Mouse (Mus musculus) spleen, postnatal 14 days (tissue): ENCODE measurements around the gene AI837181.
"Not testable (repeated sequence)": the region's sequence is repeated elsewhere in the genome, so short reads cannot be mapped to it uniquely, and the experiment has no call there.

Experiments
- DNase-seq, 2 experiments: peaks; one replicate each; pipeline ENCODE4 v3.0.0; 2021 to 2022; ENCODE audit warnings: low spot score in 2 of 2

AI837181 gene

DNA sequence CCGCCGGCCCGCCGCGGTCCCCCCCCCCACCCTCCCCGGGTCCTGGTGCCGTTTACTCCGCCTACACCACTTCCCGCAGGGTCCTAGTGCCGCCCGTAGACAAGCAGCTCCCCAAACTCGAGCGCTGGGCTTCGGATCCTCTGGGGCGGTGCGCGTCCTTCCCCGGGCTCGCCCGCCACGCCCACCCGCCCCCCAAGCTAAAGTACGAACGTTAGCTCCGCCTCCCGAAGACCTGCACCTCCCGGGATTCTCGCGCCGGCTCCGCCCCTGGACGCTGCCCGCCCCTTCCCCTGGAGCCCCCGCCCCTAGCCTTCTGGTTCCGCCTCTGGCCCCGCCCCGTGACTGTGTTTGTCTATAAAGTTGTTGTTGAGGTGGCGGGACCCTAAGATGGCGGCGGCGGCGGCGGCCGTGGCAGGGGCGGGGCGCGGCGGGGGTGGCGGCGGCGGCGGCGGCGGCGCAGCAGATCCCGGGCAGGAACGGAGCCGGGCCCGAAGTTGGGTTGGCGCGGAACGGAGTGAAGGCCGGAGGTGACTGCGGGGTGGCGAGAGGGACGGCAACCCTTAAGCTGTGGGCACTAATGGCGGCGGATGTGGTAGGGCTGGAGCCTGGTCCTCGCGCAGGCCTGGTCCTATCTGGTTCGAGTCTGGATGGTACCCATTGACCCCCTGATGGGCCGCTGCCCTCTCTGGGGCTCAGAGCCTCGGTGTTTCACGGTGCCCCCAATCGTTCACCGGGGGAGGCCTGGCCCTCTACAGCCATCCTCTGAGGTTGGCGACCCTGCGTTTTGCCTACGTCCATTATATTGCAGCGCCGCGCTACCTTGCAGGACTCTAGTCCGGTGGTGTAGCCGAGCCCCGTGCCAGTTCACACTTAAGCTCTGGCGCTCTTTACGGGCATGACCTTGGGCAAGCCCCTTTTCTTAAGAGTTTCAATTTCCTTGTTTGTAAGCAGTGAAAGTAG, at the start of gene AI837181, which contains the start of gene Drap1:
TSS of gene AI837181 (plus strand) at position 363 of the 960 bp plus-strand sequence.
TSS of gene Drap1 (minus strand) at position 198 of the 960 bp plus-strand sequence.
- DNase-seq: peak; percentile 92 to 95

DNA sequence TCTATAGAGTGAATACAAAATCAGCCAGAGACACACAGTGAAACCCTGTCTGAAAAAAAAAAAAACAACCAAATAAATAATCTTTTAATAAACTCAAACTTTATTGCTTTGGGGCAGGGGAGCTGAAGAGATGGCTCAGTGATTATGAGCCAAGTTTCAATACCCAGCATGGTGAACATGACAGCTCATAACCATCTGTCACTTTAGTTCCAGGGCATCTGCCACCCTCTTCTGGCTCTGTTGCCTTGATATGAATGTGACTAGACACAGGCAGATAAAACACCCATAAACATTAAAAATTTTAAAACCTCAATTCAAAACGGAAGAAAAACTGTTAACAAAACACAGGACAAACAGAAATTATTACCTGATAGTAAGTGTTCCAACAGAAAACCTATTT, 47.5 kb upstream of the AI837181 start:
- DNase-seq: no peak

DNA sequence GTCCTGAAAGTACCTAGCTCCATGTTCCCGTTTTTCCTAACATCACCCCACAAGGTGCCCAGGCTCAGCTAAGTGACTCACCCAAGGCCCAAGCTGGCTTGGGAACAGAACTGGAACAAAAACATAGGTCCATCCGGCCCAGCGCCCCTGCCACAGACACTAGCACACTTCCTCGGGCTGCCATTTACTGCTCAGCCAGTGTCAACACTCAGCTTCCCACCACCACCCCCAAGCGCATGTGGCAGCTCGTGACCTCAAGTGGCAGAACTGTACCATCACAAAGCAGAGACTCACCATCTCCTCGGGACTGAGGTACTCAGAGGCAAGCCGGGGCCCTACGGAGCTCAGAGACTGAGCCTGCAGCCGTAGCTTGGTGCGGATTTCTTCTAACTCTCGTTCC, 41.6 kb upstream of the AI837181 start:
- DNase-seq: no peak

DNA sequence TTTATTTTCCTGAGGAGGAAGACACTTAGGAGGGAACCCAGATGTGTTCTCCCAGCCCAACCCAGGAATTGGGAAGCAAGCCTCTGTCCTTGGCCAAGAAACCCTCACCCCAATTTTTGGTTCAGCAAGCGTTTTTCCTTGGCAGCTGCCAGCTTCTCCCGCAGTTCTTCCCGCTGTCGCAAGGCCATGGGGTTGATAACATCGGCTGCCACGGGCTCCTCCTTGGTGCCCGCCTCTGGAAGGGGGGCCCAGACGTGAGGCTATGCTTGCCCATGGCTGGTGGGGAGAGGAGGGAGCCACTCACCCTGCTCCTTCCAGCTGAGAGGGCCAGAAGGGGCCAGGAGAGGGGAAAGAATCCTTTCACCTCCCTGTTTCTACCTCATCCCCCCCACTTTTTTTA, 40.2 kb upstream of the AI837181 start:
- DNase-seq: no peak

DNA sequence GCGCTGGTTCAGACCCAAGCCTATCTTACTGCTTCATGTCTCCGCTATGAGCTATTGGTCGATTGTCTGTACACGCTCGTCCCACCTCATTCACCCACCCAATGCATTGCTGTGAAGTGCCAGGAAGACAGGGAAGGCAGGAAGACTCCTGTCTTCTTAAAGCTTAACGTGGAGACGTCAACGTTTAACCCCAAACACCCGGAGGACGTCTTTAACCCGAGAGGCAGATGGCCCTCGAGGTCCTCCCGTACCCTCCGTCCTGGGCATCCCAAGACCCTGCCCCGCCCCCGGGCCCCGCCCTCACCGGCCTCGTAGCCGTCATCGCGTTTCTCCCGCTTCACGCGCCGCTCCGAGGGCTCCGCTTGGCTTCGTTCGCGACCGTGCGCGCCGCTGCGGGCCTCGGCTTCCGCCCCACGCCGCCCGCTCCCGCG, 36.9 kb upstream of the AI837181 start:
- no peak for DNase-seq

DNA sequence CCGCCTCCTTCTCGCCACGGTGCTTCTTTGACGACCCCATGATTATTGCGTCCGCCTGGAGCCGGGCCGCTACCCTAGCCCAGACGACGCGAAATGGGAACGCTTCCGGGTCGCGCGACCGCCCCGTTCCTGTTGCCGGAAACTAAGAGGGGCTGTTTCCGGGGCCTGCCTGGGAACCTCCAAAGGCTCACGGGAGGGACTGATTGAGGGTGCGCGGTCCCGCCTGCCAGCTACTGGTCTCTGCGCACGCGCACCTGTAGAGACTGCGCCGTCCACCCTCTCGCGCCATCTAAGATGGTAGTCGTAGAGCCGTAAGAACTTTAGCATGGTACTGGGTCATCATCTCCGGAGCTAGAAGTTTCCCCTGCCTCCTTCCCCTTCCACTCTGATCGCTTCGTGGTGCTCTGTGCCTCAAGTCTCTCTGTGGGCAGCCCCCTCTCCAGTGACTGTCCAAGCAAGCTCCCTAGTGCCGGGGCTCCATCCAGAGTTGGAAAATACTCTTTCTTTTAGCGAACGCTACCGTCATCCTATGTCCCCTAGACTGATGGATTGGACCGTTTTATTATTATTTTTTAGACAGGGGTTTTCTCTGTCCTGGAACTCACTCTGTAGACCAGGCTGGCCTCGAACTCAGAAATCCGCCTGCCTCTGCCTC, 36.2 kb upstream of the AI837181 start, which contains the start of gene Sart1:
TSS of gene Sart1 (minus strand) at position 116 of the 655 bp plus-strand sequence.
- peak; percentile 89 for DNase-seq

DNA sequence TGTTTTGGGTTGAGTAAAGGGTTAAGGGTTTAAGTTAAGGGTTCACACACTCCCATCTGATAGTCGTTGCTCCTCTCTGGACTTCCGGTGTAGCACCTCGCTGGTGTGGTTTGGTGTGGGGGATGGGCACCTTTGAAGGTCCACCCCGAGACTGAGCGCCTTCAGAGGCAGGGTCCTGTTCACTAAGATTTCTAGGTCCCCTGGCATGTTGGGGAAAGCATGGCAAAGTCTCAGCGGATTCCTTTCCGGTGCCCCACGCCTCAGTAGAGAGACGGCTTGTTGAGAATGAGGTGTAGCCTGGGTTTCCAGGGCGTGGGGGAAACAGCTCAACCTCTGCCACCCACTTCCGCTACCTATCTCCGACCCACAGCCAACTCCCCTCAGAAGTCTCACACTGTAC, 35.3 kb upstream of the AI837181 start:
- DNase-seq: peak; percentile 48 to 54

DNA sequence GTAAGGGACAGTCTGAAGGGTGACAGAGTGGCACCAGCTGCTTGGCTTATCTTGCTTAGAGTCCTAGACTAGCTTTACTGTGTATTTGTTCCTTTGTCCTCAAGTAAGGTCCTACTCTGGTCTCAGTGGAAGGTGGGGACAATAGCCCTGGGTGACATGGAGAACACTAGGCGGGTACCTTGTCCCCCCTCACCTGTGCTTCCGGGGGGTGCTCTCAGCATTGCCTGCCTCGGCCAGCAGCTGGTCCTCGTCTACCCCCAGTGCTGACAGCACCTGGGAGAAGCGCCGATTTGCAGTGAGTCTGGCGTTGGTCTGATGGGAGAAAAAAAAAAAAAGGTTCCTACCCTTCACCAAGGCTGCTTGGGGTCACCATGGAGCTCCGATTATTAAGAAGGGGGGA, 34.5 kb upstream of the AI837181 start:
- no peak for DNase-seq

DNA sequence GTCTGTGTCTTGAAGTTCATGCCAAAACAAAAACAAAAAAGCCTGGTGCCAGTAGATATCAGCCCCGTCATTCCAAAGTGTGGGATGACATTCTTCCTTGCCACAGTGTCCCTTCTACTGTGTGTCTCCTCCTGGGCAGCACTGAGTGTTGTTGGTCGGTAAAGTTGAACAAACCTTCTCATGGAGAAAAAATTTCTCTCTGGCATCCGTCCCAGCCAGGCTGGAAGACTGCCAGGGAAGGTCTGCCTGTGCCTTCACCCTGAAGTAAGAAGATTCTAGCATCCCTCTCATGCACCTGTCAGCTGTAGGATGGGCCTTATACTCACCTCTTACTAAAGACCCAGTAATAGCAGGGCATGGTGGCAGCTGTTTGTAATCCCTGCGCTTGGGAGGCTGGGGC, 32.1 kb upstream of the AI837181 start:
- DNase-seq: no peak

DNA sequence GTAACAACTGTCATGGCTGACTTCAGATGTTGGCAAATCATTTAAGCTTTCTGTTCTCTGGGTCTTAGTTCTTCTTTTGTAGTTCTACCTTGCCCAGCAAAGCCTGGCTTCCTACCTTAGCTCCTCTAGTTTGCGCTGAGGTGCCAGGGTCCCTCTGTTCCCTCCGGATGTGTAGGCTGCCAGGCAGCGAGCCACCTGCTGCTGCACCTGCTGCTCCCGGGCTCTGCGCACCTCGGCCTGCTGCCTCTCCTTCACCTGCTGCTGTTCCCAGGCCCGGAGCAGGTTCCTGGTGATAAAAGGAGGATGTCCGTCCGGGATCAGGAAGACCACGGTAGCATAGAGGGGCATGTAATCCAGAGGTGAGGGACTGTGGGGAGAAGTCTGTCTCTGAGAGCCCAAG, 30.8 kb upstream of the AI837181 start:
- DNase-seq: no peak

DNA sequence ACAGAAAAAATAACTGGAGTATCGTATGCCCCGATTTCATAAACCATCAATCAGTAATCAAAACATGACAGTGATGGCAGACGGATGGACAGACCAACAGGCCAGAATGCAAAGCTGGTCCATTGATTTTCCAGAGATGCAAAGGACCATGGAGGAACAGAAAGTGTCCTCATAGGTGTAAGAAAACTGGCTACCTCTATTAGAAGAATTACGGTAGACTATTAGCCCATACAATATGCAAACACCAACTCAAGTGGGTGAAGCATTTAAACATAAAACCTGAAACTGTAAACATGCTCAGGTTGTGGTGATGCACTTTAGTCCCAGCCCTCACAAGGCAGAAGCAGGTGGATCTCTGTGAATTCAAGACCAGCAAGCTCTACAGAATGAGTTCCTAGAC, 29.6 kb upstream of the AI837181 start:
- DNase-seq: no peak

DNA sequence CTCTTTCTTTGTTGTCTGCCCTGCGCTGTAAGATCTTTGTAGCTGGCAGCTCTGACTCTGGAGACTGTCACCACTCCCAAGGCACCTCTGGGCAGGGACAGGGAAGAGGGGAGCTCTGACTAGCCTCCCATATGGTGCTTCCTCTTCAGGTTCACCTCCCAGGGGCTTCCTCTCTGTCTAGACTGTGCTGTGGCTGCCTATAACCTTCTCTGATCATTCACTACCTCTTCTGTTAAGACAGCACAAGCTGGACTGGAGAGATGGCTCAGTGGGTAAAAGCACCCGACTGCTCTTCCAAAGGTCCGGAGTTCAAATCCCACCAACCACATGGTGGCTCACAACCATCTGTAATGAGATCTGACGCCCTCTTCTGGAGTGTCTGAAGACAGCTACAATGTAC, 23.9 kb upstream of the AI837181 start:
- not testable (repeated sequence) for DNase-seq

DNA sequence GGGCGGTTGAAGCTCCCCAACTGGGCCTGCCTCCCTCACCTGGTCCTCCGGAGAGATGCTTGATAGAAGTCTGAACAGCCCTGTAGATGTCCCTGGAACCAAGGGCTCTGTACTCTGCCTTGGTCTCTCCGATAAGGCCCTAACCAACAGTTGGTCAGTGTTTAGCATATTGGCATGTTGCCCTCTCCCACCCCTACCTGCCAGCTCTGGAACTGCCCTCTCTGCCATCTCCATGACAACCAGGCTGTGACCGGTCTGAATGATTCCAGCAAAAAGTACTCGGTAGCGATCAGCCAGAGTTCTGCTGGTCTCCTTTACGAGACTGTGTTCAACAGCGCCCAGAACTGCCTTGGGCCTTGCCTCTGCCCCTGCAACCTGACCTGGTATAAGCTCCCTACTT, 22.7 kb upstream of the AI837181 start, which contains the start of gene Tsga10ip:
TSS of gene Tsga10ip (minus strand) at position 234 of the 400 bp plus-strand sequence.
- no peak for DNase-seq

DNA sequence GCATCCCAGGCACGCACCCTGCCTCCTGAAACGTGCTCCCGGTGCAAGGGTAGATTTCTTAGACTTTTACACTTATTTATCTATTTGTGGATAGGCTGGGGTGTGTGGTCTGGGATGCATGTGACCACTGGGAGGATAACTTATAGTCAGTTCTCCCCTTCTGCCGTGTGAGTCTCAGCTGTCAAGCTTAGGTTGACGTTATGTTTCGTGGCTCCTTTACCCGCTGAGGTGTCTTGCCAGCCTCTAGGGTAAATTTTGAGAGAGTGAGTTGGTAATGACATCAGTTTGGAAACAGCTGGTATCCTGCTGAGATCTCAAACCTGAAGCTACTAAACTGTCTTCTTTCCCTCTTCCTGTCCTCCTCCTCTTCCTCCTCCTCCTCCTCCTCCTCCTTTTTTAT, 19.0 kb upstream of the AI837181 start:
- no peak for DNase-seq

DNA sequence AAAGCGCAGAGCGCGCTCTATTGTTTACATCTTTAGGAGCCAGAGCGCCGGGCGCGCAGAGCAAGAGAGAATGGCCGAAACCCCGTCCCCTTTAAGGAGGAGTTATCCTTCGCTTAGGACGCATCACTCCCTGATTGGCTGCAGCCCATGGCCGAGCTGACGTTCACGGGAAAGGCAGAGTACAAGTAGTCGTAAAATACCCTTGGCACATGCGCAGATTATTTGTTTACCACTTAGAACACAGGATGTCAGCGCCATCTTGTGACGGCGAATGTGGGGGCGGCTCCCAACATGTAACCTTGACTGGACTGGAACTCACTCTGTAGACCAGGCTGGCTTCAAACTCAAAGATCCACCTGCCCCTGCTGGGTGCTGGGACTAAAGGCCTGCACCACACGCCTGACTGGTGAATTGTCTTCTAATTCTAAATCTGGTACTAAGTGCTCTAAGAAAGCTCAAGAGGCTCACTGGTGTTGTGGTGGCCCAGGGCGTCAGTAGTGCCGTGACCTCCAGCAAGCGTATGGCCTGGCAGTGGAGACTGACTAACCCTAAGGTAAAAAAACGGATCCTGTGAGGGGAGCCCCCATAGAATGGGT, 18.3 kb upstream of the AI837181 start:
- DNase-seq: not testable (repeated sequence)

DNA sequence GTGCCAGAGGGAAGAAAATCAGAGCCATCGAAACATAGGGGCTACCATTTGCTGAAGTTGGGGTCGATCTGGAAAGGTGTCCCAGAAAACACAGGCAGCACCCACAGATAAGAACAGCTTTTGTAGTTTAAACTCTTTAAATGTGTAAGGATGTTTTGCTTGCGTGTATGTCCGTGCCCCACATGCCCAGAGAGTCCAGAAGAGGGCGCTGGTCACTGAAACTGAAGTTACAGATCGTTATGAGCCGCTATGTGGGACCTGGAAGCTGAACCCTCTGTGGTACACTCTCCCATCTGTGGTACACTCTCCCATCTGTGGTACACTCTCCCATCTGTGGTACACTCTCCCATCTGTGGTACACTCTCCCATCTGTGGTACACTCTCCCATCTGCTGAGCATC, 17.8 kb upstream of the AI837181 start:
- DNase-seq: peak; percentile 44 to 63

DNA sequence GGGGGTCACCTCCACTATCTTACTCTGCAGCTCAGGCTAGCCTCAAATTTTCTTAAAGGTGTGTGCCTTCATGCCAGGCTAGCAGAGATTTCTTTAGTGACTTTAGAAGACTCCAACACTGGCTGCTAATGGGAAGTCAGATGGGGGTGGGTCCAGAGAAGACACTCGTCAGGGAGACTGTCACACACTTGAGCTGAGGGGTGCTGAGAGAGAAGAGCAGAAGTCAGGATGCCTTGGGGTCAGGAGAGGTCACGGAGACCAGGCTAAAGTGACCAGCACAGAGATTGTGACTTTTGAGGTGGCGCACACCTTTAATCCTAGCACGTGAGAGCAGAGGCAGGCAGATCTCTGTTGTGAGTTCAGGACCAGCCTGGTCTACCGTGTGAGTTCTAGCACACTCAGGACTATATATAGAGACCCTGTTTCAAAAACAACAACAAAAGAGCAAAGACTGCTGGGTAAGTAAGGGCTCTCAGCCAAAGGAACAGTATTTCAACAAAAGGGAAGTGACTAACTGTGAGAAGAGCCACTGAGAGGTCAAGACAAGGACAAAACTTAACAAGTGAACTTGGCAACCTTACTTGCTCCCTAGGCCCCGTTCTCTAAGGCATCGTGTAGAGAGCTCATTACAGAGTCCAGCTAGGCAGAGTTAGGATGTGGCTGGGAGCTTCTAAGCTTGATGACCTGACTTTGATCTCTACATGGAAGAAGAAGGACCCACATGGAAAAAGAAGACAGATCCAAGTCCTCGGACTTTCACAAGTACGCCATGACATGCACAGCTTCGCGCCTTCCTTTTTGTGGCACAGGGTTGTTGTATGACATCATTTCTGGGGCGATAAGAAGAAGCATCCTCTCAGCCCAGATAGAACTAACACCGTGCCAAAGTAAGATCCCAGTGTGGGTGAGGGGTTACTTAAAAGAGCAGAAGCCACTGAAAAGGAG, 16.6 kb upstream of the AI837181 start:
- DNase-seq: no peak

DNA sequence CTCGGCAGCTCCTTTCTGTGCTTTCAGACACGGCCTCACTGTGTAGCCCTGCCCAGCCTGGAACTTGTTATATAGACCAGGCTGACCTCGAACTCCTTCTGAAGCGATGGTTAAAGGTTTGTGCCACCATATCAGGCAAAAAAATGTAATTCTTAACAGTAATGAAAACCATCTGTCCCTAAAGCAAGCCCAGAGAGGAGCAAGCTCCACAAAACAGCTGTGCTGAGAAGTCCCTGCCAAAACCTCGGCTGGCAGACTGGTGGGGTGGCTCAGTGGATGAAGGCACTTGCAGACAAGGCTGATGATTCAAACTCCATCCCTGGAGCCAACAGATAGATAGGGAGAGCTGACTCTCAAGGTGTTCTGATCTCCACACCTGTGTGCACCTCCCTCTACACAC, 15.9 kb upstream of the AI837181 start:
- no peak for DNase-seq

DNA sequence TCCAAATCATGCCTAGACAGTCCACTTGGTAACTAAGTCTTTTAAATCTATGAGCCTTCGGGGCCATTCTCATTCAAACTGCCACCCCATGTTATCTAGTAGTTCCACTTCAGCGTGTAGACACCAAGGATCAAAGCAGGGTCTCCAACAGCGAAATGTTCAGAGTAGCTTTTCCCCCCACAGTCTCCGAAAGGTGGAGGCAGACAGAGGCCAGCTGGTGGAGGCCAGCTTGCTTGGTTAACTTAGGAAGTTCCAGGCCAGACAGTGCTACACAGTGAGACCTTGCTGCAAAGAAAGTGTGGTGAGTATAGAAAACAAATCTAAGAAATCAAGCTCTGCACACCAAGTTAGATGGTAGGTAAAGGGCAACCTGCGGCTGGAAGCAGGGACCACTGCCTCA, 14.3 kb upstream of the AI837181 start:
- DNase-seq: no peak

DNA sequence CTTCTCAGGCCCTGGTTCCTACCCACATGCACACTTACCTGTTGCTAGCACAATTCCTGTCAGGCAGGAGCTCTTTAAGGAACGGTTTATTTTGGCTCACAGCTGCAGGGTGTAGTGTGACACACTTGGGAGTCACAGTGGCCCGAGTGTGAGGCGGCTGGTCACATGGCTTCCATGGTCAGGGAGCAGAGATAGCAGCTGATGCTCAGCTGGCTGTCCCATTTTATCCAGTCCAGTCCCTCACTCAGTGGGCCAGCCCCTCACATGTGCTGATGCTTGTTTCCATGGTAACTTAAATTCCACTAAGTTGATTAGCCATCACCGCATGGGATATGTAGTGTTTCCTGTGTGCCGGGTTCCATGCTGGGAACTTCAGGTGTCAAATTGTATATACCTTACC, 13.0 kb upstream of the AI837181 start:
- DNase-seq: no peak

DNA sequence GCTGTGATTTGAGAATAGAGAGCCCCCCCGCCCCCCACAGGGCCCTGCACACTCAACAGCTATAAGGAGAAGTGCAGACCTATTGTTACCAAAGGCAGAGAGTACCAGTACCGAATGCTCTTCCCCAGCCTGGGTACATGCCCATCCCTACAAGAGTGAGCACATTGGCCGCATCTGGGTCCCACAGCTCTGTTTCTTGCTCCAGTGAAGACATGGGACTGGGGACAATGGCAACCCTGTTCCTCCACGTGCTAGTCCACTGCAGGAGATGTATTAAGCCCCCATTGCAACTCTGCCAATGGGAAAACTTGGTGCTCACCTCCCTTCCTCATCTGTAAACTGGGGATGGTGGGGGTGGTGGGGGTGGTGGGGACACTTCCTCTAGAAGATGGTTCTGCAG, 11.1 kb upstream of the AI837181 start:
- no peak for DNase-seq
